Mouse (Mus musculus) forebrain, embryonic 10.5 days (tissue): ENCODE data around the gene Dbi. TPM values are rescaled to one million over a fixed set of nuclear protein-coding genes. Genes with fewer than 3 reads are reported as not detected.

Experiments
- DNase-seq: peaks from one replicate; pipeline ENCODE4 v3.0.0-alpha.2; 2017; ENCODE audit warnings: low spot score; ENCODE audit errors: extremely low spot score
- H3K27ac ChIP-seq: fragments of 300-500 bp; sonication (generic); 2 replicates; pipeline ENCODE4 v1.5.1; 2016; ENCODE audit warnings: mild to moderate bottlenecking
- H3K27me3 ChIP-seq: fragments of 300-500 bp; sonication (generic); 2 replicates; pipeline ENCODE4 v1.6.1; 2016; ENCODE audit warnings: mild to moderate bottlenecking; ENCODE audit not compliant: poor library complexity, severe bottlenecking
- H3K36me3 ChIP-seq: fragments of 300-500 bp; sonication (generic); replicated peaks from 2 replicates; pipeline ENCODE4 v1.6.1; 2016; ENCODE audit warnings: mild to moderate bottlenecking, moderate library complexity
- H3K4me1 ChIP-seq: fragments of 300-500 bp; sonication (generic); 2 replicates; pipeline ENCODE4 v1.6.1; 2016
- H3K4me3 ChIP-seq: fragments of 300-500 bp; sonication (generic); 2 replicates; pipeline ENCODE4 v1.5.1; 2016; ENCODE audit warnings: mild to moderate bottlenecking, moderate library complexity
- H3K9me3 ChIP-seq: fragments of 300-500 bp; sonication (generic); 2 replicates; pipeline ENCODE4 v1.6.1; 2016; ENCODE audit warnings: mild to moderate bottlenecking, moderate library complexity
- WGBS: fragments of 180-500 bp; shearing (Covaris S2); methylation state at CpG from one replicate; pipeline ENCODE4 v1.1.7; 2016; 5-methylcytosine and 5-hydroxymethylcytosine counted together
- polyA plus RNA-seq: library from polyadenylated mRNA; unstranded; fragments of >200 nt; fragmentation: Nextera tagmentation; extraction: Ambion mirVana; gene quantifications from 2 replicates; pipeline ENCODE4 v1.2.1, GENCODE M21; 2016

Gene Dbi
- polyA plus RNA-seq, 1 experiment from 2014 or later = 870 TPM

- Histone ChIP-seq H3K9me3 (peaks cover 8% of the 10 kb centered on the region), H3K4me3 (peak overlapping the region; percentile 74; the same call in 1 of the 2 replicates), H3K4me1 (peaks cover 48% of the 10 kb centered on the region), H3K27ac (peak overlapping the region; percentile 94; the same call in 1 of the 2 replicates), H3K36me3 (peaks cover 58% of the 10 kb centered on the region), H3K27me3 (no peaks in the 10 kb centered on the region)
- WGBS = 98% methylated on average over 2 of the region's 2 CpGs
- no peak for DNase-seq
Measured at GRCm38 (mm10) chr1:120118854-120119253, 2.0 kb downstream of the Dbi start.

GRCm38 (mm10) chr1:120116106-120116505 lies 4.8 kb downstream of the Dbi start:
- Histone ChIP-seq H3K36me3 (peaks cover 84% of the 10 kb centered on the region), H3K4me1 (peaks cover 34% of the 10 kb centered on the region), H3K27me3 (no peaks in the 10 kb centered on the region), H3K27ac (peak overlapping the region; percentile 32; the same call in 1 of the 2 replicates), H3K9me3 (peaks cover 8% of the 10 kb centered on the region), H3K4me3 (no peak overlapping the region)
- 86% methylated on average over 11 of the region's 11 CpGs for WGBS
- DNase-seq = no peak

GRCm38 (mm10) chr1:120115671-120116081 lies 5.2 kb downstream of the Dbi start:
- Histone ChIP-seq H3K4me3 (no peak overlapping the region), H3K27me3 (no peaks in the 10 kb centered on the region), H3K4me1 (peaks cover 33% of the 10 kb centered on the region), H3K36me3 (peaks cover 88% of the 10 kb centered on the region), H3K27ac (peak overlapping the region; percentile 32), H3K9me3 (peaks cover 8% of the 10 kb centered on the region)
- DNase-seq = no peak
- WGBS = 74% methylated on average over 9 of the region's 9 CpGs

- no peak overlapping the region for H3K27ac ChIP-seq
Measured at GRCm38 (mm10) chr1:120112251-120113187, 8.4 kb downstream of the Dbi start.

GRCm38 (mm10) chr1:120111766-120112165 lies 9.1 kb downstream of the Dbi start:
- no peaks in the 10 kb centered on the region for H3K27me3 ChIP-seq
- peaks cover 59% of the 10 kb centered on the region for H3K36me3 ChIP-seq
- H3K9me3 ChIP-seq = peaks cover 8% of the 10 kb centered on the region
- no peak for DNase-seq
- H3K27ac ChIP-seq = no peak overlapping the region
- H3K4me1 ChIP-seq = 0 out of 2 replicates have a peak, but pooled peaks cover 3% of the 10 kb centered on the region
- no peak overlapping the region for H3K4me3 ChIP-seq
- WGBS = 89% methylated on average over 8 of the region's 8 CpGs

More at GRCm38 (mm10) chr1:120112251-120113187, 8.4 kb downstream of the Dbi start:
- 0 out of 2 replicates have a peak, but pooled peaks cover 3% of the 10 kb centered on the region for H3K4me1 ChIP-seq
- peaks cover 67% of the 10 kb centered on the region for H3K36me3 ChIP-seq
- peaks cover 8% of the 10 kb centered on the region for H3K9me3 ChIP-seq
- no peak overlapping the region for H3K4me3 ChIP-seq
- no peaks in the 10 kb centered on the region for H3K27me3 ChIP-seq
- 89% methylated on average over 12 of the region's 12 CpGs for WGBS
- no peak for DNase-seq

- Histone ChIP-seq H3K4me1 (no peaks in the 10 kb centered on the region), H3K27me3 (no peaks in the 10 kb centered on the region), H3K4me3 (no peak overlapping the region), H3K9me3 (peaks cover 8% of the 10 kb centered on the region), H3K27ac (no peak overlapping the region), H3K36me3 (peaks cover 41% of the 10 kb centered on the region)
- 87% methylated on average over 19 of the region's 19 CpGs for WGBS
- DNase-seq = no peak
Measured at GRCm38 (mm10) chr1:120109741-120110432, 11.0 kb downstream of the Dbi start.

GRCm38 (mm10) chr1:120105556-120105959 lies 15.3 kb downstream of the Dbi start:
- Histone ChIP-seq H3K4me3 (no peak overlapping the region), H3K27me3 (no peaks in the 10 kb centered on the region), H3K36me3 (no peaks in the 10 kb centered on the region), H3K9me3 (no peaks in the 10 kb centered on the region), H3K4me1 (no peaks in the 10 kb centered on the region), H3K27ac (no peak overlapping the region)
- no peak for DNase-seq
- 88% methylated on average over 5 of the region's 5 CpGs for WGBS

- no peak for DNase-seq
- H3K4me1 ChIP-seq = no peaks in the 10 kb centered on the region
- 85% methylated on average over 3 of the region's 3 CpGs for WGBS
- no peak overlapping the region for H3K27ac ChIP-seq
- no peak overlapping the region for H3K4me3 ChIP-seq
- no peaks in the 10 kb centered on the region for H3K27me3 ChIP-seq
- no peaks in the 10 kb centered on the region for H3K36me3 ChIP-seq
- H3K9me3 ChIP-seq = no peaks in the 10 kb centered on the region
Measured at GRCm38 (mm10) chr1:120101227-120101609, 19.7 kb downstream of the Dbi start.

GRCm38 (mm10) chr1:120100456-120101226 lies 20.2 kb downstream of the Dbi start:
- Histone ChIP-seq H3K4me1 (no peaks in the 10 kb centered on the region), H3K27me3 (no peaks in the 10 kb centered on the region), H3K27ac (no peak overlapping the region), H3K36me3 (no peaks in the 10 kb centered on the region), H3K4me3 (no peak overlapping the region), H3K9me3 (no peaks in the 10 kb centered on the region)
- no peak for DNase-seq
- WGBS = 88% methylated on average over 8 of the region's 8 CpGs

- Histone ChIP-seq H3K36me3 (no peaks in the 10 kb centered on the region), H3K4me1 (no peaks in the 10 kb centered on the region), H3K27me3 (no peaks in the 10 kb centered on the region), H3K4me3 (no peak overlapping the region), H3K9me3 (no peaks in the 10 kb centered on the region), H3K27ac (no peak overlapping the region)
- 75% methylated on average over 6 of the region's 6 CpGs for WGBS
- DNase-seq = no peak
Measured at GRCm38 (mm10) chr1:120099483-120099882, 21.4 kb downstream of the Dbi start.

- peak; percentile 52 for DNase-seq
- H3K9me3 ChIP-seq = no peaks in the 10 kb centered on the region
- H3K27ac ChIP-seq = no peak overlapping the region
- no peaks in the 10 kb centered on the region for H3K36me3 ChIP-seq
- 18% methylated on average over 7 of the region's 7 CpGs for WGBS
- H3K27me3 ChIP-seq = no peaks in the 10 kb centered on the region
- no peak overlapping the region for H3K4me3 ChIP-seq
- H3K4me1 ChIP-seq = no peaks in the 10 kb centered on the region
Measured at GRCm38 (mm10) chr1:120098327-120098726, 22.6 kb downstream of the Dbi start.

- Histone ChIP-seq H3K27ac (no peak overlapping the region), H3K4me3 (no peak overlapping the region), H3K36me3 (no peaks in the 10 kb centered on the region), H3K9me3 (0 out of 2 replicates have a peak, but pooled peaks cover 3% of the 10 kb centered on the region), H3K27me3 (no peaks in the 10 kb centered on the region), H3K4me1 (no peaks in the 10 kb centered on the region)
- 82% methylated on average over 3 of the region's 3 CpGs for WGBS
- no peak for DNase-seq
Measured at GRCm38 (mm10) chr1:120094920-120095319, 26.0 kb downstream of the Dbi start.
